Mouse (Mus musculus): ENCODE measurements around the gene Gm4907. TPM values are rescaled to one million over a fixed set of nuclear protein-coding genes. Genes with fewer than 3 reads are reported as not detected.
"Not testable (repeated sequence)": the region's sequence is repeated elsewhere in the genome, so short reads cannot be mapped to it uniquely, and the experiment has no call there.

Gene Gm4907
- 0.07 TPM for polyA plus RNA-seq (2012; fragmentation: generic; extraction: Trizol)

DNA sequence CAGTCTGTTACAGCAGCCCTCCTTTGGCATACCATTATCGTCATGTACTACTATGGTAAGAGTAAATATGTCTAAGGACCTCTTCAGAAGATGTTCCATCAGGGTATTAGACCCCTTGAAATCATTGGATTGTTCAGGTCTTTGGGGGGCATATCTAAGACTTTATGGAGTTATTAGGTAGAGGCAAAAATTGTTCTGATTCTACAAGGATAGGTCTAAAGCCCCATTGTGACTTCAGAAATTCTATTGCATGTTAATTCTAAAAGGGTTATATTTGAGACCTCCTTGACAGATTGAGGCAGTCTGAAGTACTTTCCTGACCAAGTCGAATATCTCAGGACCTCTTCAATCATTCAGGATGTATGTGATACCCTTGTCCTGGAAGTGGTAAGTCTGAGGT, at the start of gene Gm4907:
Gene Gm4907 (plus strand): TSS at position 301 of the 400 bp plus-strand sequence.
- not testable (repeated sequence) for H3K4me2 ChIP-seq (ENCODE audit: low read depth); H3K36me3 ChIP-seq (ENCODE audit: control insufficient read depth, insufficient read depth); H3K79me2 ChIP-seq (ENCODE audit: control insufficient read depth, insufficient read depth); H3K4me3 ChIP-seq; H3K27me3 ChIP-seq (ENCODE audit: control insufficient read depth, insufficient read depth, insufficient read length); H3ac ChIP-seq (ENCODE audit: control insufficient read depth, insufficient read length)

GRCm38 (mm10) chrX:23833784-23834183, 48.6 kb upstream of the Gm4907 start:
- not testable (repeated sequence) for H3K79me2 ChIP-seq (ENCODE audit: control insufficient read depth, insufficient read depth); H3K36me3 ChIP-seq (ENCODE audit: control insufficient read depth, insufficient read depth); H3K4me3 ChIP-seq; H3K27me3 ChIP-seq (ENCODE audit: control insufficient read depth, insufficient read depth, insufficient read length); H3ac ChIP-seq (ENCODE audit: control insufficient read depth, insufficient read length)
- H3K4me2 ChIP-seq (ENCODE audit: low read depth): peak overlapping the region; percentile 24

GRCm38 (mm10) chrX:23840921-23841320, 41.4 kb upstream of the Gm4907 start:
- no peak for TF ChIP-seq MYOD1 (IDR thresholded peaks at IDR 0.05; ENCODE audit: control insufficient read depth in 1 of 3, insufficient read length in 2 of 3, low read depth in 2 of 3)
- no peak for TF ChIP-seq TCF12 (IDR thresholded peaks at IDR 0.05; ENCODE audit: insufficient read depth, poor library complexity, severe bottlenecking)
- no peak for TF ChIP-seq E2F4 (IDR thresholded peaks at IDR 0.05; ENCODE audit: insufficient read depth)
- TF ChIP-seq MYOG (IDR thresholded peaks at IDR 0.05; ENCODE audit: control insufficient read depth in 1 of 3, insufficient read depth in 1 of 3, insufficient read length in 2 of 3, low read depth in 2 of 3): no peak
- no peak for TF ChIP-seq SRF (IDR thresholded peaks at IDR 0.05; ENCODE audit: control insufficient read depth, insufficient read length, low read depth)
- TF ChIP-seq CEBPB (IDR thresholded peaks at IDR 0.05; ENCODE audit: insufficient read depth, poor library complexity, severe bottlenecking): no peak
- no peak for TF ChIP-seq POLR2AphosphoS2 (IDR thresholded peaks at IDR 0.05; ENCODE audit: insufficient read length, low read depth)
- TF ChIP-seq USF1 (IDR thresholded peaks at IDR 0.05; ENCODE audit: low read depth): no peak
- no peak for TF ChIP-seq TCF3 (IDR thresholded peaks at IDR 0.05; ENCODE audit: insufficient read length, low read depth)
- TF ChIP-seq POLR2A (IDR thresholded peaks at IDR 0.05; ENCODE audit: insufficient read length, low read depth): no peak
- TF ChIP-seq REST (IDR thresholded peaks at IDR 0.05; ENCODE audit: insufficient read depth, insufficient read length): no peak
- no peak for TF ChIP-seq MAX (IDR thresholded peaks at IDR 0.05; ENCODE audit: low read depth)
- Histone ChIP-seq H3K36me3 (ENCODE audit: control insufficient read depth, insufficient read depth) (no peaks in the 10 kb centered on the region), H3K79me2 (ENCODE audit: control insufficient read depth, insufficient read depth) (no peaks in the 10 kb centered on the region), H3K4me3 (no peak overlapping the region), H3ac (ENCODE audit: control insufficient read depth, insufficient read length) (no peak overlapping the region), H3K4me2 (ENCODE audit: low read depth) (no peak overlapping the region), H3K27me3 (ENCODE audit: control insufficient read depth, insufficient read depth, insufficient read length) (no peaks in the 10 kb centered on the region)

GRCm38 (mm10) chrX:23954161-23954560, 71.8 kb downstream of the Gm4907 start:
- TF ChIP-seq MYOG (IDR thresholded peaks at IDR 0.05; ENCODE audit: control insufficient read depth in 1 of 3, insufficient read depth in 1 of 3, insufficient read length in 2 of 3, low read depth in 2 of 3) (no peak), MYOD1 (IDR thresholded peaks at IDR 0.05; ENCODE audit: control insufficient read depth in 1 of 3, insufficient read length in 2 of 3, low read depth in 2 of 3) (no peak), MAX (IDR thresholded peaks at IDR 0.05; ENCODE audit: low read depth) (no peak), USF1 (IDR thresholded peaks at IDR 0.05; ENCODE audit: low read depth) (no peak), TCF3 (IDR thresholded peaks at IDR 0.05; ENCODE audit: insufficient read length, low read depth) (no peak), REST (IDR thresholded peaks at IDR 0.05; ENCODE audit: insufficient read depth, insufficient read length) (no peak), CEBPB (IDR thresholded peaks at IDR 0.05; ENCODE audit: insufficient read depth, poor library complexity, severe bottlenecking) (no peak), TCF12 (IDR thresholded peaks at IDR 0.05; ENCODE audit: insufficient read depth, poor library complexity, severe bottlenecking) (no peak), POLR2AphosphoS2 (IDR thresholded peaks at IDR 0.05; ENCODE audit: insufficient read length, low read depth) (no peak), POLR2A (IDR thresholded peaks at IDR 0.05; ENCODE audit: insufficient read length, low read depth) (no peak), SRF (IDR thresholded peaks at IDR 0.05; ENCODE audit: control insufficient read depth, insufficient read length, low read depth) (no peak), E2F4 (IDR thresholded peaks at IDR 0.05; ENCODE audit: insufficient read depth) (no peak)
- Histone ChIP-seq H3K79me2 (ENCODE audit: control insufficient read depth, insufficient read depth) (no peaks in the 10 kb centered on the region), H3K36me3 (ENCODE audit: control insufficient read depth, insufficient read depth) (no peaks in the 10 kb centered on the region), H3K27me3 (ENCODE audit: control insufficient read depth, insufficient read depth, insufficient read length) (no peaks in the 10 kb centered on the region), H3ac (ENCODE audit: control insufficient read depth, insufficient read length) (no peak overlapping the region), H3K4me3 (no peak overlapping the region), H3K4me2 (ENCODE audit: low read depth) (no peak overlapping the region)

Other genes with a start within 250 kb of the Gm4907 start
- 8.1 TPM for gene Wdr44, start 189.5 kb upstream of the Gm4907 start, polyA plus RNA-seq (2012; fragmentation: generic; extraction: Trizol)
- not detected for gene Gm4985, start 76.4 kb downstream of the Gm4907 start, polyA plus RNA-seq (2012; fragmentation: generic; extraction: Trizol)